Mouse (Mus musculus) CH12.LX (cell line): ENCODE measurements around the gene Plekhb2. TPM values are rescaled to one million over a fixed set of nuclear protein-coding genes. Genes with fewer than 3 reads are reported as not detected.

Source experiments
- DNase-seq: peaks from one replicate; pipeline ENCODE4 v3.0.0-alpha.2; 2013; ENCODE audit errors: extremely low read depth
- H3K27ac ChIP-seq: 2 replicates; pipeline ENCODE4 v1.5.1; 2012; ENCODE audit warnings: low read depth, mild to moderate bottlenecking, control low read depth, moderate library complexity; ENCODE audit not compliant: insufficient read depth
- H3K27me3 ChIP-seq: replicated peaks from 2 replicates; pipeline ENCODE3; 2012; ENCODE audit warnings: inconsistent platforms
- H3K36me3 ChIP-seq, 2 experiments: replicated peaks in 1 of 2; 2 replicates each; pipeline versions ENCODE3 to v1.6.1; 2012; ENCODE audit warnings: inconsistent platforms in 1 of 2, low read length in 1 of 2, mild to moderate bottlenecking in 1 of 2, mixed read lengths in 1 of 2, moderate library complexity in 1 of 2; ENCODE audit not compliant: control insufficient read depth in 1 of 2, insufficient read depth in 1 of 2
- H3K4me1 ChIP-seq, 2 experiments: 2 replicates each; pipeline ENCODE4 v1.6.1; 2012; ENCODE audit warnings: inconsistent platforms in 1 of 2, moderate library complexity in 1 of 2; ENCODE audit not compliant: insufficient read depth in 2 of 2, control insufficient read depth in 1 of 2
- H3K4me2 ChIP-seq: 2 replicates; pipeline ENCODE4 v1.6.1; 2012; ENCODE audit warnings: low read depth, mild to moderate bottlenecking, control low read depth; ENCODE audit not compliant: poor library complexity, insufficient read depth, severe bottlenecking
- H3K4me3 ChIP-seq, 3 experiments: fragments of 150-350 bp in 1 of 3; sonication (generic) in 1 of 3; replicated peaks in 1 of 3; 2 replicates each; pipeline versions ENCODE3 to v1.5.1; 2011 to 2012; ENCODE audit warnings: low read depth in 2 of 3, low read length in 2 of 3, mild to moderate bottlenecking in 2 of 3, moderate library complexity in 2 of 3, control low read depth in 1 of 3, improper control_type of control experiment in 1 of 3, inconsistent platforms in 1 of 3, mixed read lengths in 1 of 3; ENCODE audit not compliant: poor library complexity in 1 of 3
- H3K79me2 ChIP-seq: replicated peaks from 2 replicates; pipeline ENCODE4 v1.6.1; 2012; ENCODE audit warnings: mild to moderate bottlenecking, moderate library complexity; ENCODE audit not compliant: control insufficient read depth, poor library complexity, insufficient read depth, severe bottlenecking; ENCODE audit errors: extremely low read depth
- H3K9ac ChIP-seq: 2 replicates; pipeline ENCODE4 v1.6.1; 2012; ENCODE audit warnings: low read depth, mild to moderate bottlenecking, control low read depth, moderate library complexity; ENCODE audit not compliant: insufficient read depth
- H3K9me3 ChIP-seq: replicated peaks from 2 replicates; pipeline ENCODE3; 2012; ENCODE audit warnings: low read length, inconsistent platforms, mixed read lengths
- BHLHE40 ChIP-seq: IDR thresholded peaks from 2 replicates; pipeline ENCODE4 v1.6.1; 2011; ENCODE audit warnings: mild to moderate bottlenecking, low read depth, low read length, improper control_type of control experiment
- ELF1 ChIP-seq: IDR thresholded peaks from 2 replicates; pipeline ENCODE4 v1.6.1; 2014; ENCODE audit warnings: low read depth, mild to moderate bottlenecking, inconsistent platforms, low read length, improper control_type of control experiment
- EP300 ChIP-seq: IDR thresholded peaks from 2 replicates; pipeline ENCODE4 v1.6.1; 2011; ENCODE audit warnings: low read length, improper control_type of control experiment
- ETS1 ChIP-seq: conservative IDR thresholded peaks from 2 replicates; pipeline ENCODE4 v1.6.1; 2012; ENCODE audit warnings: low read depth, mild to moderate bottlenecking, inconsistent platforms, low read length, improper control_type of control experiment, moderate library complexity
- GABPA ChIP-seq: IDR thresholded peaks from 2 replicates; pipeline ENCODE4 v1.6.1; 2012; ENCODE audit warnings: low read depth, low read length, improper control_type of control experiment, inconsistent platforms; ENCODE audit not compliant: insufficient replicate concordance
- IRF4 ChIP-seq: IDR thresholded peaks from 2 replicates; pipeline ENCODE4 v1.6.1; 2014; ENCODE audit warnings: low read depth, mild to moderate bottlenecking, inconsistent platforms, low read length, improper control_type of control experiment
- MAFK ChIP-seq: IDR thresholded peaks from 2 replicates; pipeline ENCODE4 v1.6.1; 2011; ENCODE audit warnings: low read length, improper control_type of control experiment; ENCODE audit not compliant: insufficient replicate concordance
- POLR2AphosphoS2 ChIP-seq: IDR thresholded peaks from 2 replicates; pipeline ENCODE4 v1.6.1; 2011; ENCODE audit warnings: low read depth, low read length, improper control_type of control experiment
- SIN3A ChIP-seq: IDR thresholded peaks from 2 replicates; pipeline ENCODE4 v1.6.1; 2012; ENCODE audit warnings: low read length, improper control_type of control experiment, inconsistent platforms
- TBP ChIP-seq: conservative IDR thresholded peaks from 2 replicates; pipeline ENCODE4 v1.6.1; 2011; ENCODE audit warnings: low read depth, low read length, improper control_type of control experiment
- dilution Hi-C: fragments of 300-500 bp; cut with MboI; formaldehyde crosslinking; loops from 2 replicates; pipeline ENCODE4 v1.14.3; 2020; ENCODE audit warnings: low sequenced_read_pairs; ENCODE audit not compliant: extremely low pct_unique_long_range_greater_than_20kb, extremely low pct_ligation_motif_present
- in situ Hi-C: fragments of 300-500 bp; cut with MboI; formaldehyde crosslinking; loops from 3 replicates; pipeline ENCODE4 v1.14.3; 2019; ENCODE audit warnings: low sequenced_read_pairs, low pct_ligation_motif_present, low pct_unique_long_range_greater_than_20kb, mixed read lengths
- polyA plus RNA-seq: library from polyadenylated mRNA; unstranded; fragments of >175 nt; gene quantifications from 2 replicates; pipeline ENCODE4 v1.2.1, GENCODE M21; 2012; ENCODE audit warnings: low read depth; ENCODE audit not compliant: insufficient read length
- total RNA-seq, 2 experiments: library from RNA; depleted of rRNA; stranded (reverse); fragments of 300-350 nt in 1 of 2; fragments of >200 nt in 1 of 2; gene quantifications; 2 replicates each; pipeline ENCODE4 v1.2.3; 2012 to 2014

Gene Plekhb2
- total and polyA plus RNA-seq, 3 experiments: 21.0 to 44.8 (median 23.8) TPM

DNA sequence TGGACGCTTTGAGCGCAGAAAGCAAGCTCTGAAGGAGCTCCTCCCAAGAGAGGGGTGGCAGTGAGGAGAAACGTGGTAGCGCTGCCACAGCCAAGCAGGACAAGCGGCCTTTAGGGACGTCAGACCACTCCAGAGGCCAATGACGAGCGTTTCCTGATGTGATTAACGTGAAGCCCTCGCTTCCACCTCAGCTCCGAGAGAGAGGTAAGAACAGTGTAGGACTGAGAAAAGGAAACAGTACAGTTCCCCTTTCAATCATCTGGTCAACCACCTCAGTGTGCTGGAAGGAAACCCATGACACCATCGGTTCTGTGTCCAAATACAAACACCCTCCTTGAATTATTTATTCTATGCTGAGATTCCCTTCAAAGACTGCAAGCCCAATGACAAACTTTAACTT is 10.5 kb upstream of the Plekhb2 start:
- H3K9ac ChIP-seq: no peak overlapping the region
- dilution Hi-C loops: no loop called here

DNA sequence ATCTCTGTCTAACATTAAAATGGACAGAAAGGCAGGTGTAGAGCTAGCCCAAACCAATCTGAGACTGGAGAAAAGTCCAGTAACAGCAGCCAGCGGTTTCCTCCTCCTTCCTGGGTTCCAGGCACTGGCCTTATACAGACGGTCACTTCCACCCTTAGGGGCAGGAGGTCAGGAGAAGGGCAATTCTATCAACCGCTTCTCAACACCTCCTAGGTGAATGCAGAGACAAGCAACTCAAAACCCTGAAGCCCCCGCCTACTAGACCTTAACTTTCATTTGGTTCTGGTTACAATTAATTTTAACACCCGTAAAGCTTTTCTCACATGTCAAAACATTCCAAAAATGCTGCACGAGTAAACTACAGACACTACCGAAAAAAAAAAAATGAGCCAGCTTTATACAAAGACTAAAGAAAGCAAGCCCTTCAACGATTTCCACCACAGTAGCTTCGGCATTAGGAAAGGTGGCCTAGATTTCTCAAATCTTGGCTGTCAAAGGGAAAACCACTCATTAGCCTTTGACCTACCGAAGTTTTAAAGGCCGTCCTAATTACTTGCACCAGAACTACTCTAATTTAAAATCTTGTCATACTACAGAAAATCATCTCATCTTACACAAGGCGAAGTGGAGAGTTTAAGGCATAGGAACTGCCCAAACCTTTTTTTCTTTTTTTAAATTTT is 7.9 kb upstream of the Plekhb2 start:
- no peak overlapping the region for H3K27ac ChIP-seq
- H3K36me3 ChIP-seq: peaks cover 0 to 10% of the 10 kb centered on the region in 2 experiments
- in situ Hi-C loops (no loop called here), dilution Hi-C loops (no loop called here)
- H3K27me3 ChIP-seq: no peaks in the 10 kb centered on the region
- peak overlapping the region; percentile 97 for H3K4me2 ChIP-seq
- H3K4me3 ChIP-seq: peak overlapping the region; percentile 74 to 99 (median 85)
- H3K4me1 ChIP-seq: peaks cover 13 to 53% of the 10 kb centered on the region in 2 experiments
- DNase-seq: no peak
- H3K9me3 ChIP-seq: no peaks in the 10 kb centered on the region
- peak overlapping the region; percentile 100 for H3K9ac ChIP-seq
- no peak for TF ChIP-seq ELF1
- peaks cover 53% of the 10 kb centered on the region for H3K79me2 ChIP-seq

More for the DNA sequence above, 10.5 kb upstream of the Plekhb2 start:
- in situ Hi-C loops: no loop called here
- H3K4me1 ChIP-seq: peaks cover 19 to 77% of the 10 kb centered on the region in 2 experiments
- H3K4me2 ChIP-seq: peak overlapping the region; percentile 54
- peaks cover 14 to 33% of the 10 kb centered on the region in 2 experiments for H3K36me3 ChIP-seq
- H3K9me3 ChIP-seq: no peaks in the 10 kb centered on the region
- peak overlapping the region; percentile 30 for H3K27ac ChIP-seq
- peak overlapping the region in 1 of 3 experiments; percentile 5 for H3K4me3 ChIP-seq
- peaks cover 76% of the 10 kb centered on the region for H3K79me2 ChIP-seq
- H3K27me3 ChIP-seq: no peaks in the 10 kb centered on the region
- DNase-seq: peak; percentile 63
- peak; percentile 62 for TF ChIP-seq IRF4
- peak; percentile 67 for TF ChIP-seq SIN3A
- TF ChIP-seq MAFK: no peak
- TF ChIP-seq EP300: peak; percentile 66
- peak; percentile 70 for TF ChIP-seq ETS1
- no peak for TF ChIP-seq POLR2AphosphoS2
- 0 out of 2 replicates have a peak, but pooled peaks have one; percentile 27 for TF ChIP-seq TBP
- peak; percentile 46 for TF ChIP-seq BHLHE40

DNA sequence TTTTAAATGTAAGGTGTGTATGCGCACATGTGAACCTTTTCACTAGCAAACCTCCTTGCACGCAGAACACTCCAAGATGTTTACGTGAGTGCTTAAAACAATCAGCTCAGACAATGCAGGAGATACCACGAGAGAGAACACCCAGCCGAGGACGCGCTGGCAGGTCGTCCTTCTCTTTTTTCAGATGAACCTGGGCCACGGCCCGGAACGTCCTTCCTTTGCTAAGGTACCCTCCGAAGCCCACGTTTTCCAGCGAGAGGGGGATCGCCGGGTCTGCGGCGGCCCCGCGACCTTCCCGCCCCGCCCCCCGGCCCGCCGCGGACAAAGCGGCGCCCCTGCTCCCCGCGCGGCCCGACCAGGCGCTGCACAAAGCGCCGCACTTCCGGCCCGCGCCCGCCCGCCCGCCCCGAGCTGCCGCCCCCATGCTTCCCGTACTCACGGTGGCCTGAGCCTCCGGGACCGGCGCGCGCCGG is 7.4 kb upstream of the Plekhb2 start:
- H3K9ac ChIP-seq: peak overlapping the region; percentile 100
- dilution Hi-C loops: no loop called here
- H3K27ac ChIP-seq: peak overlapping the region; percentile 89
- H3K4me3 ChIP-seq: peak overlapping the region; percentile 74 to 99 (median 85)
- peaks cover 47% of the 10 kb centered on the region for H3K79me2 ChIP-seq
- H3K4me2 ChIP-seq: peak overlapping the region; percentile 97
- H3K4me1 ChIP-seq: peaks cover 13 to 47% of the 10 kb centered on the region in 2 experiments
- 0 out of 2 replicates have a peak, but pooled peaks have one; percentile 18 for TF ChIP-seq SIN3A
- TF ChIP-seq ELF1: no peak
- TF ChIP-seq GABPA: no peak
- peaks cover 0 to 7% of the 10 kb centered on the region in 2 experiments for H3K36me3 ChIP-seq
- no peaks in the 10 kb centered on the region for H3K27me3 ChIP-seq
- peak; percentile 33 for DNase-seq
- no peaks in the 10 kb centered on the region for H3K9me3 ChIP-seq
- in situ Hi-C loops: no loop called here
